Mouse (Mus musculus): ENCODE data around the gene Gsc.
A peak's percentile ranks its signal among the peaks of the same experiment; 100 is the strongest.

Gene Gsc

DNA sequence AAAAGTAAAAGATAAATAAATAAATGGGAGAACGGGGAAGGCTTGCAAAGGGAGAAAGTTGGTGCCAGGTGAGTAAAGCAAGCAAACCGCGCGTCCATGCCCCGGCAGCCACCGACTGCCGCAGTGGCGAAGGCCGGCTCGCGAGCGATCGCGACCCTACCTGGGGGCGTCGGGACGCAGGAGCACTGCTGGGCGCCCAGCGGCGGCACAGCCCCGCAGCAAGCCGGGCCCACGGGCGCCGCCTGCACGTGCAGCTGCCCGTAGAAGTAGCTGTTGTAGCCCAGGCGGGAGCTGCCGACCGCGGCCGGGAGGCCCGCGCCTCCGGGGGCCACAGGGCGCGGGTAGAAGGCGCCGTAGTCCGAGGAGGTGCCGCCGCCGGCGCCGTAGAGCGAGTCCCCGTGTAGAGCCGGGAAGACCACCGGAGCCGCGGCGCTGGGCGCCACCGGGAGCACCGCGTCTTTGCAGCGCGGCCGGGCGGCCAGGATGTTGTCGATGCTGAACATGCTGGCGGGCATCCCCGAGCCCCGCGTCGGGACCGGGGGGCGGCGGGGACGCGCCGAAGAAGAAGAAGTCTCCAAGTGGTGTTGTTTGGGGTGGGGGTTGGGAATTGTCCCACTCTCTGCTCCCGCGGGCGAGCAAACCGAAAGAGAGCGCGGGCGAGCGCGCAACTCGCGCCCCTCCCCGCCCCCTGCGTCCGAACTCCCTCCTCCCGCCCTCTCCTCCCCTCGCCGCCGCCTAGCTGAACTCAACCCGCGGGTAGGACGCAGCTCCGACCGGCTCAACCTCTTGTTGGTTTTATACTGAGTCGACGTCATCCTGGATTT, at the start of gene Gsc:
Gsc (minus strand) TSS at position 730 of the 824 bp plus-strand sequence.
- DNase-seq (ENCODE audit: low spot score) = no peak

DNA sequence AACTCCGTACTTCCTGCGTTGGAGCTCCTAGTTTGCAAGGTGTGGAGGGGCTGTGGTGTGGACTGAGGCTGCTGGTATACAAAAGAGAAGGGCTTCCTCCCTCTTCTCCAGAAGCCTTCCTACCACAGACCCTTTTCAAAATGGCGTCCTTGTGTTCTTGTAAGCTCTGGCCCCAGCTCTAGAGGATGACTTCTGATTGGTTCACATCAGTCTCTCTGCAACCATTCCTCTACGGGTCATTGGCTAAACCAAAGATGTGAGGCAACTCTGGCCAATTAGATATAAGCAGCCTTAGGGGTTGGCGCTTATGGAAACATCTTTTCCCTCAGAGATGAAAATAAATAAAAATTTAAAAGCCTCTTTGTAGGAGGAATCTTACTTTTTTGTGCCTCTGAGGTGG, 46.6 kb upstream of the Gsc start:
- DNase-seq (ENCODE audit: low spot score) = no peak

- no peak for DNase-seq (ENCODE audit: low spot score)
These were observed 34.8 kb upstream of the Gsc start for GRCm38 (mm10) chr12:104507911-104508310.

DNA sequence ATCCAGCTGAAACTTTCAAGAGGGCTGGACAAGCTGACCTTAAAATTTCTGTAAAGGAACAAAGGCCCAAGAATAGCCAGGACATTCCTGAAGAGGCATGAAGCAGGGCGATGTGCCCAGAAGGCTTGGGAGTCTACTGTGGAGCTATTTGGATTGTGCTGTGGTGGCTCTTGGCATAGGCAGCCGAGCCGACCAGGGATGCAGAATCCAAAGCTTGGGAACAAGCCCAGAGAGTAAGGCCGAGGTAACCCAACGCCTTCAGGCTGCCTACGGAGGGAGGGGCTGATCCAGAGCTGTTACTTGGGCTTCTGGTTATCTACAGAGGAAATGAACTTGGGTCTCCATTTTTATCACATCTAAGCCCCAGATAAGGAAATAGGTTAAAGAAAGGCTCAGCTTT, 18.9 kb upstream of the Gsc start:
- peak; percentile 15 for DNase-seq (ENCODE audit: low spot score)

GRCm38 (mm10) chr12:104486205-104486604, 13.1 kb upstream of the Gsc start:
- no peak for DNase-seq (ENCODE audit: low spot score)

DNA sequence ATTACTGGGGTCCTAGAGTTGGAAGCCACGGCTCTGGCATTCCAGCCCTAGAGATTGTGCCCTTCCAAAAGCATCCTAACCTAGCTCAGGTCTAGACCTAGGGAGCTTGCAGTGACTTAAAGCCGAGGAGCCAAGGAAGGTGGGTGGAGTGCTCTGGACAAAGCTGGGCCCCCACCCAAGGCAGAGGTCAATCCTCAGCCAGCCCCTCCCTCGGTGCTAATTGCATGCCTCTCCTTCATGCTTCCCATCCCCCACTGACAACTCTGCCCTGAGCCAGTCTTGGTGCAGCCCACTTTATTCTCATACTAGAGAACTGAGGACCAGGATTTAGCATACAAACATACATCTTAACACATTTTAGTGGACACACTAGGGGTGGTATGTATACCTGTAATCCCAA, 12.0 kb upstream of the Gsc start:
- no peak for DNase-seq (ENCODE audit: low spot score)

GRCm38 (mm10) chr12:104481007-104481406, 7.9 kb upstream of the Gsc start:
- no peak for DNase-seq (ENCODE audit: low spot score)

- DNase-seq (ENCODE audit: low spot score) = no peak
These were observed 5.1 kb upstream of the Gsc start for GRCm38 (mm10) chr12:104478193-104478592.

- DNase-seq (ENCODE audit: low spot score) = no peak
These were observed 4.4 kb upstream of the Gsc start for GRCm38 (mm10) chr12:104477501-104477900.

DNA sequence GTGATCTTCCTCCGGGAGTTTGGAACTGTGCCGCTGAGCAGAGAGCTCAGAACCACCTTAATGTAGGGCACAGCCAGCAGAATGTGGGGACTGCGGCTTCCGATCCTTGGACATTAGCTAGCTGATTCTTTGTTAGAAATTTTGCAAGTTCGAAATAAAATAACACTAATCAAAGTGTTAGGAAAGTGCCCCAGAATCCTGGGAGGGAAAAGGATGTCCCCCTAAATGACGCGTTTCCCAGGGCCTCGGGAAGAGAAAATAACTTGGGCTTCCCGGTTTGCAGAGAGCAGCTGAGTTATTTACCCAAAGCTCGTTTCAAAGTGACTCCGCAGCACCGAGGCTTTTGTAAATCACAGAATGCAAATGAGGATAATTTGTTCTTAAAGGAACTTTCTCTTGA, 3.9 kb upstream of the Gsc start:
- no peak for DNase-seq (ENCODE audit: low spot score)

- DNase-seq (ENCODE audit: low spot score) = no peak
These were observed 2.8 kb upstream of the Gsc start for GRCm38 (mm10) chr12:104475946-104476345.

- no peak for DNase-seq (ENCODE audit: low spot score)
These were observed 2.0 kb upstream of the Gsc start for GRCm38 (mm10) chr12:104474881-104475740.

DNA sequence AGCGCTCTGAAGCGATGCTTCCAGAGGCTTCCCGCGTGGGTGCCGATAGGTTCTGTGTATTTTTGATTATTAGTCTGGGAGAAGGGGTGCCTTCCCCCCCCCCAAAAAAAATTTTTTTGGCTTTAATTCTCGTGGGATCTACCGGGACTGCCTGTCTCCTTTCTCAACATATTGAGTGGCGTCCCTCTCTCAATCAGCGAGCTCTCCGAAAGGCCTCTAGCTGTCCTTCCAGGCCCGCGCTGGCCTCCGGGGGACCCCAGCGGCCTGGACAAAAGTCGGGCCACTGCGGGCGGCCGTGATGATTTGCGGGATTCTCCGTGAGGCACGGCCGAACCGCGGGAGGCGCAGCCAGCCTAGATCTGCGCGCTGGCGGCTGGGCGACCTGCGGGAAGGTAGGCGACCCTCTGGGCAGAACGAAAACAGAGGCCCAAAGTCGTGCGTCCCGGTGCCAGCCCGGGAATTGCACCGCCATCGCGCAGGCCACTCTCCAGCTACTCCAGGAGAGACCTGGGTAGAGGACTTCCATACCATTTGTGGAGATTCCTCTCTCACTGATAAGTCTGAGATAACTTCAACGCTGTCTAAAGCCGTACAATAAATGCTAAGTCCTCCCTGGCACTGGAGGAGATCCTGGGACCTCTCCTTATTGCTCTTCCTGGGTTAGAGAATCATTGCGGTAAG, 1.2 kb upstream of the Gsc start:
- no peak for DNase-seq (ENCODE audit: low spot score)

GRCm38 (mm10) chr12:104473492-104473891, 362 bp upstream of the Gsc start:
- DNase-seq (ENCODE audit: low spot score) = no peak

DNA sequence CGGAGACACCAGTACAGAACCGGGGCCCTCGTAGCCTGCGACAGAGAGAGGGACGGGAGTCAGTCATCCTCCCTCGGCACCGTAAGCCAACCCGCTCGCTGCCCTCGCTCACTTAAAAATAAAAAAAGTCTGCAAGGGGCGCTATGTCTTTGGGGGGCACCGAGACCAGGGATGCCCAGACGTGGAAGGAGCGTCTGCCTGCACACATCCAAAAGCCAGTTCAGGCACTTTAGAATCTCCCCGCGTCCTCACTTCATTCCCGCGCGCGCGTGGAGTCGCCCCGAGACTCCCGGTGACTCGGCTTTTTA, 958 bp downstream of the Gsc start:
- DNase-seq (ENCODE audit: low spot score) = no peak

DNA sequence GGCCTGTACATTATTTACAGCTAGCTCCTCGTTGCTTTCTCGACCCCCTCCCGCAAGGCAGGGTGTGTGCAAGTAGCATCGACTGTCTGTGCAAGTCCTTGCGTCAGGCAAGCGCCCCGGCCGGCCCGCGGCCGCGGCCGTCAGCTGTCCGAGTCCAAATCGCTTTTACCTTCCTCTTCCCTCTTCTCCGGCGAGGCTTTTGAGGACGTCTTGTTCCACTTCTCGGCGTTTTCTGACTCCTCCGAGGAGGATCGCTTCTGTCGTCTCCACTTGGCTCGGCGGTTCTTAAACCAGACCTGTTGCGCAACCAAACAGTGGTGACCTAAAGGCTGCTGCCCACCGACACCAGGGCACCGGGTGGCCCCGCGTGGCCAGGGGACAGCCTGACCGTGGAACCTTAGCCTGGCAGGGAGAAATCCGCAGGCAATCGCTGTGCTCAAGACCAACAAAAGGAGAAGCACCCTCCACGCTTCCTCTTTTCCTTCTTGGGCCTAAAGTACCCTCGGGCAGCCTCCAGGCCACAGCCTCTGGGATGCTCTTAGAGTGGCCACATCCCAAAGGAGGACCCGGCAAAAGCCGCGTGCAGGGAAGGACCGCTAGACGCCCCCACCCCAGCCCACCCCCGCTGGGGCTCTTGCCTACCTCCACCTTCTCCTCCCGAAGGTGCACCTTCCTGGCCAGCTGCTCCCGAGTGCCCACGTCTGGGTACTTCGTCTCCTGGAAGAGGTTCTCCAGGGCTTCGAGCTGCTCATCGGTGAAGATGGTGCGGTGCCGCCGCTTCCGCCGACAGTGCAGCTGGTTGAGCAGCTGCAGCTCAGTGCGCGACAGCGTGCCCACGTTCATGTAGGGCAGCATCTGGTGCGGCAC, 1.5 kb downstream of the Gsc start:
- DNase-seq (ENCODE audit: low spot score) = no peak

DNA sequence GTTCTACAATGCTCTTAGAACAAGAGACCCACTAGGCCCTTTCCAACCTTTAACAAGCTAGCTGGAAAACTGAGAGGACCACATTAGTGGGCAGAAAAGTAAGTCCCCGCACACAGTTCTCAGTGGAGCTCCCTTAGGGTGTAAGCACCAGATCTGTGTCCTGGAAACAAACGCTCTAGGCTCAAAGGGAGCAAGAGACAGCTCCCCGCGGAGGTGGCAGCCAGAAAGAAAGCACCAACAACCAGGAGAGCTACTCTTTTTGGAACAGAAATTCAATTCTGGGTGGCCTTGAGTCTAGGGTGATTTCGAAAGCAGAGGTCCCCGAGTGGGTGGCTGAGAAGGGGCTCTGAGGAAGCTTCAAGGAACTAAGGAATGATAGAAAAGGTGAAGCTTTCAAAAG, 2.5 kb downstream of the Gsc start:
- DNase-seq (ENCODE audit: low spot score) = no peak

DNA sequence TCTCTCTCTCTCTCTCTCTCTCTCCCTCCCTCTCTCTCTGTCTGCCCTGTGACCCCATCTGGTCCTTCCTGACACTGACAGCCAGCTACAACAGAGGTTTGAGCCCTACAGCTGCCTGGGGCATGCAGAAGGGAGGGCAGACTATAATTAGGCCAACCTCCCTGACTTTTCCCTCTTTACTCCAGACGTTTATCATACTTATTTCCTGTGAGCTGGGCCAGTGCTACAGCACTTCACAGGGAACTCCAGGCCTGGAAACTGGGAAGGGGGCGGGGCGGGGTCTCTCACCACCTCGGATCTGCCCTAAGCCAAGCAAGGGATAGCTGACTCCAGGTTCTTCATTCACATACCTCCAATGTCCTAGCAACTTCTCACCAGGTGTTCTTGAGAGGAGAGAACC, 4.3 kb downstream of the Gsc start:
- DNase-seq (ENCODE audit: low spot score) = no peak

GRCm38 (mm10) chr12:104467372-104467771, 5.8 kb downstream of the Gsc start:
- DNase-seq (ENCODE audit: low spot score) = no peak

DNA sequence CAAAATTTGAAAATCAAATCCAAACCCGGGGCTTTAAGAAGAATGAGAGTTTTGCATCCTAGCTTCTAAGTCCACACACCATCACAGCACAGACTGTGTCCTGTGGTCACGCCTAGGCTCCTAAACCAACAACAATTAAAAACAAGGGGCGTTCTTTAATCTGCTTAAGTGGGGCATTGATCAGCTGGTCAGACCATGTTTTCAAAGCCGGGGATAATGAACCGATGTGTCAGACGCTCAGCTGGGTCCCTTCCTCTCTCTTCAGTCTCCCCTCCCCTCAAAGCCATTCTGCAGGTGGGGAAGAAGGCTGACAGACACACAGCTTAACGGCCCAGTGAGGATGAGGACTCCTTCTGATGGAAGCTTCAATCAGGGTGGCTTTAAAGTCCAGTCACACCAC, 6.2 kb downstream of the Gsc start:
- no peak for DNase-seq (ENCODE audit: low spot score)

DNA sequence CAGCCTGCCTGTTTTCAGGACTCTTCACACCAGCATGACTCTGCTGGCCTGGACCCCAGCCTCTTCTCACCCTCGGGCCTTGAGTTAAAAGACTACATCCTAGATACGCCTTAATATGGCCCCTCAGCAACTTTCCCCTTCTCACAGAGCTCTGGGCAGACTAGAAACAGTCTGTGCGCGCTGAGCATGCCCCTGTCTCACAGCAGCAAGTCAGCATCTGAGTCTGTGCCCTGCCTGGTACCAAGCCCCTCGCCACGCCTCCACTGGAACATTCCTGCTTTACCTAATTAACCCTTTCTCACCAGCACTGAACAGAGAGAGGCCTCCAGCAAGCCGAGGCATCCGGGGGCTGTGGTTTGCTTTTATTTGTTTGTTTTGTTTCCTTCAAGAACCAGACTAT, 11.8 kb downstream of the Gsc start:
- no peak for DNase-seq (ENCODE audit: low spot score)

- no peak for DNase-seq (ENCODE audit: low spot score)
These were observed 13.8 kb downstream of the Gsc start for GRCm38 (mm10) chr12:104459377-104459776.
